ENCODE assay signal across 9 mouse cellular contexts in the genomic region with DNA sequence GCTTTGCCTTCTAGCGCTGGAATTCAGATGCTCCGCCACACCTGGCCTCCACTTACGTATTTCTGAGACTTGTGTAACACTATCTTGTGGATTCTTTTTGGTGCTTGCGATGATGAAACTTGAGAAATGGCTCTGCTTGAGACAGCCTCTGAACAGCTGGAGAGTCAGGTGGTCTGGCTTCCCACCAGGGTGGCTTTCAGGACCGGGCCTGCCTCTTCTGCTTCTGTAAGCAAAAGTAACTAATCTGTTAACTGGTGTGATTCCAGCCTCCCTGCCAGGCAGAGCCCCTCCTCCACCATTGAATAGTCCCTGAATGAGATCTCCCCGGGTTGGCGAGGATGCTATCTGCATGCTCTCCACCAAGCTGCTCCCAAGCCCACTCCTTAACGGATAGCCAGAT.
DNase-seq lines count a peak whose midpoint lies in the region; ATAC-seq and TF ChIP-seq lines count a peak whose summit lies in the region.
"Had no signal": no experiment of that assay in that cellular context is flagged by ENCODE, and none has a peak within 500 bp of the region (broad histone marks: within the 10 kb centered on the region; RNA-seq: fewer than 3 reads in every experiment).

No protein-coding gene starts in this region.

- H3K9ac ChIP-seq in limb, embryonic 14.5 days (ENCODE audit: low read depth, low read length, severe bottlenecking), result no peak overlapping the region
- no peak overlapping the region for H3K9ac ChIP-seq in neural tube, embryonic 14.5 days (replicated peaks; ENCODE audit: low read depth, low read length)

- 5% methylated on average over 8 of the region's 8 CpGs for WGBS in forebrain, embryonic 10.5 days
- 26% methylated on average over 8 of the region's 8 CpGs for WGBS in limb, embryonic 14.5 days
- whole genome bisulfite sequencing in neural tube, embryonic 14.5 days, result 13% methylated on average over 8 of the region's 8 CpGs

- peaks cover 100% of the 10 kb centered on the region for H3K4me1 ChIP-seq in forebrain, embryonic 10.5 days
- peaks cover 18% of the 10 kb centered on the region for H3K4me1 ChIP-seq in limb, embryonic 14.5 days (ENCODE audit: control insufficient read depth, insufficient read depth, low read length)
- peaks cover 51% of the 10 kb centered on the region for H3K4me1 ChIP-seq in neural tube, embryonic 14.5 days (ENCODE audit: control insufficient read depth, insufficient read depth, low read length)

- H3K4me3 ChIP-seq in layer of hippocampus, adult 2 months, result peak overlapping the region; percentile 18; the same call in 1 of the 2 replicates
- H3K4me3 ChIP-seq in forebrain, embryonic 10.5 days, result peak overlapping the region; percentile 38
- no peak overlapping the region for H3K4me3 ChIP-seq in limb, embryonic 14.5 days (replicated peaks; ENCODE audit: low read length)
- no peak overlapping the region for H3K4me3 ChIP-seq in neural tube, embryonic 14.5 days (ENCODE audit: low read depth, low read length)

- no peak overlapping the region for H3K4me2 ChIP-seq in limb, embryonic 14.5 days (replicated peaks; ENCODE audit: low read depth, low read length, severe bottlenecking)
- H3K4me2 ChIP-seq in neural tube, embryonic 14.5 days (ENCODE audit: low read depth, low read length), result peak overlapping the region; percentile 28

- peak; percentile 84 for ATAC-seq in limb, embryonic 14.5 days (ENCODE audit: low FRiP score, low read depth)
- ATAC-seq in neural tube, embryonic 14.5 days (ENCODE audit: low read depth), result peak; percentile 54
- ATAC-seq in erythroblast, adult 5-6 weeks (replicated peaks; ENCODE audit: low FRiP score, poor library complexity, severe bottlenecking), result no peak

- no peaks in the 10 kb centered on the region for H3K9me3 ChIP-seq in forebrain, embryonic 10.5 days
- no peaks in the 10 kb centered on the region for H3K9me3 ChIP-seq in limb, embryonic 14.5 days (ENCODE audit: control insufficient read depth, low read length)
- H3K9me3 ChIP-seq in neural tube, embryonic 14.5 days (ENCODE audit: control insufficient read depth, low read length), result no peaks in the 10 kb centered on the region

- H3K27me3 ChIP-seq in forebrain, embryonic 10.5 days (ENCODE audit: poor library complexity, severe bottlenecking), result no peaks in the 10 kb centered on the region
- H3K27me3 ChIP-seq in limb, embryonic 14.5 days (ENCODE audit: control insufficient read depth, insufficient read depth, low read length), result no peaks in the 10 kb centered on the region
- H3K27me3 ChIP-seq in neural tube, embryonic 14.5 days (ENCODE audit: control insufficient read depth, insufficient read depth, low read length), result no peaks in the 10 kb centered on the region

- peak overlapping the region; percentile 89 for H3K27ac ChIP-seq in layer of hippocampus, adult 2 months
- H3K27ac ChIP-seq in forebrain, embryonic 10.5 days, result peak overlapping the region; percentile 89
- 0 out of 2 replicates have a peak overlapping the region, but pooled peaks have one; percentile 19 for H3K27ac ChIP-seq in limb, embryonic 14.5 days (replicated peaks; ENCODE audit: low read depth, low read length)
- H3K27ac ChIP-seq in neural tube, embryonic 14.5 days (ENCODE audit: low read depth, low read length), result peak overlapping the region; percentile 77

- H3K36me3 ChIP-seq in forebrain, embryonic 10.5 days (replicated peaks), result peaks cover 10% of the 10 kb centered on the region
- peaks cover 20% of the 10 kb centered on the region for H3K36me3 ChIP-seq in limb, embryonic 14.5 days (ENCODE audit: control insufficient read depth, insufficient read depth, low read length)
- H3K36me3 ChIP-seq in neural tube, embryonic 14.5 days (ENCODE audit: control insufficient read depth, insufficient read depth, low read length), result no peaks in the 10 kb centered on the region
- H3K36me3 ChIP-seq: G1E had no signal

- DNase-seq in layer of hippocampus, adult 2 months (ENCODE audit: low spot score in 2 of 2), result no peak
- no peak for DNase-seq in layer of hippocampus, postnatal 25 days (ENCODE audit: extremely low spot score in 1 of 2, low spot score in 1 of 2)
- DNase-seq in forebrain, embryonic 10.5 days (ENCODE audit: extremely low spot score, low spot score), result peak; percentile 73
- DNase-seq in limb, embryonic 14.5 days (ENCODE audit: low spot score), result peak; percentile 54
- no peak for DNase-seq in adrenal gland, postnatal 4 days (ENCODE audit: low spot score in 2 of 2)
- DNase-seq in spleen, postnatal 36 days (ENCODE audit: low spot score in 2 of 2), result no peak

- TF ChIP-seq POLR2A in limb, embryonic 14.5 days (IDR thresholded peaks at IDR 0.05; ENCODE audit: borderline replicate concordance, extremely low read depth, insufficient read depth, insufficient read length), result no peak

- TF ChIP-seq CTCF in layer of hippocampus, adult 2 months (conservative IDR thresholded peaks at IDR 0.05), result no peak

Comparison
In these comparisons a context has a peak if more than half of its experiments do, and no peak if none do; other contexts are left out.
1. DNase-seq: peak in forebrain, embryonic 10.5 days (single experiment) and limb, embryonic 14.5 days (single experiment); none in layer of hippocampus, adult 2 months (0 of 2), layer of hippocampus, postnatal 25 days (0 of 2), adrenal gland, postnatal 4 days (0 of 2) and spleen, postnatal 36 days (0 of 2).
2. H3K27ac ChIP-seq: peak in every context shown above with its lines; median percentile 89 in layer of hippocampus, adult 2 months; 89 in forebrain, embryonic 10.5 days; 77 in neural tube, embryonic 14.5 days; 19 in limb, embryonic 14.5 days.
3. H3K4me3 ChIP-seq: peak in layer of hippocampus, adult 2 months (single experiment) and forebrain, embryonic 10.5 days (single experiment); none in limb, embryonic 14.5 days (single experiment) and neural tube, embryonic 14.5 days (single experiment).